Mouse (Mus musculus): ENCODE results near the gene Slc39a5. TPM values are rescaled to one million over a fixed set of nuclear protein-coding genes. Genes with fewer than 3 reads are reported as not detected.

Gene Slc39a5
- total RNA-seq (2014; rRNA removed) (2.4 and 3.2 TPM in 2 replicates), polyA plus RNA-seq (2012; rRNA removed) (2.0 and 8.9 TPM in 2 replicates)

DNA sequence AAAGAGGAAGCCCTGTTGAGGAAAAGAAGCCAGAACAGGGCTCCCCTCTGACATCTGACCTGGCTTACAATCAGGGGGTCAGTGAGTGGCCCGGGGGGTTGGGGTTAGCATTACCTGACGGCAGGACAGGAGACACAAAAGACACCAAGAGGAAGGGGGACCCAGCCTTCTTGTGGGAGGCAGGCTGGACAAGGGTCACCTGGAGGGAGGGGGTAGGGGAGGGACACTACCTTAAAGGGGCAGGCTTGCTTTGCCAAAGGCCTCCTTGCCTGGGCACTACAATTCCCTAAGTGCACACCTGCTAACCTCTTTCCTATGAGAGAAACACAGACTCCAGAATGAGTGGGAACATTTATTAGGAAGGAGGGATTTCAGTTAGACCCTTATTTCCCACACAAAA is at the start of gene Slc39a5:
Gene Slc39a5 (minus strand): TSS at position 174 of the 400 bp plus-strand sequence.
- DNase-seq (ENCODE audit: extremely low read depth, low read depth, low spot score), result no peak
- H3K4me1 ChIP-seq (ENCODE audit: control insufficient read depth, insufficient read depth, low read length), result peaks cover 5% of the 10 kb centered on the region; the same call in 1 of the 2 replicates
- H3K36me3 ChIP-seq (ENCODE audit: control insufficient read depth, insufficient read depth, low read length), result no peaks in the 10 kb centered on the region
- H3K4me3 ChIP-seq (ENCODE audit: insufficient read depth, low read depth, low read length), result no peak within 1 kb of the TSS
- 15% methylated on average over 2 of the region's 2 CpGs for WGBS
- no peaks in the 10 kb centered on the region for H3K27me3 ChIP-seq (ENCODE audit: control insufficient read depth, insufficient read depth, low read length)
- no peak within 1 kb of the TSS for H3K9ac ChIP-seq (ENCODE audit: low read depth, low read length)
- TF ChIP-seq POLR2A (IDR thresholded peaks at IDR 0.05; ENCODE audit: extremely low read depth, insufficient read depth, low read length), result no peak
- TF ChIP-seq CTCF (IDR thresholded peaks at IDR 0.05; ENCODE audit: low read depth, low read length), result no peak
- no peak within 1 kb of the TSS for H3K27ac ChIP-seq (replicated peaks; ENCODE audit: insufficient read depth, low read depth, low read length)
- no peaks in the 10 kb centered on the region for H3K79me2 ChIP-seq (ENCODE audit: control insufficient read depth, insufficient read depth, low read length)

- 71% methylated on average over 4 of the region's 4 CpGs for WGBS
- Histone ChIP-seq H3K9ac (ENCODE audit: low read depth, low read length) (0 out of 2 replicates have a peak overlapping the region, but pooled peaks have one; percentile 19), H3K36me3 (ENCODE audit: control insufficient read depth, insufficient read depth, low read length) (no peaks in the 10 kb centered on the region), H3K4me1 (ENCODE audit: control insufficient read depth, insufficient read depth, low read length) (no peaks in the 10 kb centered on the region), H3K27me3 (ENCODE audit: control insufficient read depth, insufficient read depth, low read length) (no peaks in the 10 kb centered on the region), H3K4me3 (ENCODE audit: insufficient read depth, low read depth, low read length) (no peak overlapping the region), H3K27ac (replicated peaks; ENCODE audit: insufficient read depth, low read depth, low read length) (peak overlapping the region; percentile 72), H3K79me2 (ENCODE audit: control insufficient read depth, insufficient read depth, low read length) (no peaks in the 10 kb centered on the region)
- no peak for DNase-seq (ENCODE audit: extremely low read depth, low read depth, low spot score)
- TF ChIP-seq POLR2A (IDR thresholded peaks at IDR 0.05; ENCODE audit: extremely low read depth, insufficient read depth, low read length) (no peak), CTCF (IDR thresholded peaks at IDR 0.05; ENCODE audit: low read depth, low read length) (no peak)
These were observed 44.4 kb upstream of the Slc39a5 start for GRCm38 (mm10) chr10:128445407-128445806.

GRCm38 (mm10) chr10:128444354-128444753 is 43.3 kb upstream of the Slc39a5 start:
- Histone ChIP-seq H3K9ac (ENCODE audit: low read depth, low read length) (no peak overlapping the region), H3K79me2 (ENCODE audit: control insufficient read depth, insufficient read depth, low read length) (no peaks in the 10 kb centered on the region), H3K4me3 (ENCODE audit: insufficient read depth, low read depth, low read length) (no peak overlapping the region), H3K27ac (replicated peaks; ENCODE audit: insufficient read depth, low read depth, low read length) (no peak overlapping the region), H3K27me3 (ENCODE audit: control insufficient read depth, insufficient read depth, low read length) (no peaks in the 10 kb centered on the region), H3K36me3 (ENCODE audit: control insufficient read depth, insufficient read depth, low read length) (no peaks in the 10 kb centered on the region), H3K4me1 (ENCODE audit: control insufficient read depth, insufficient read depth, low read length) (no peaks in the 10 kb centered on the region)
- WGBS, result 73% methylated on average over 6 of the region's 6 CpGs
- TF ChIP-seq POLR2A (IDR thresholded peaks at IDR 0.05; ENCODE audit: extremely low read depth, insufficient read depth, low read length) (no peak), CTCF (IDR thresholded peaks at IDR 0.05; ENCODE audit: low read depth, low read length) (no peak)
- DNase-seq (ENCODE audit: extremely low read depth, low read depth, low spot score), result no peak

DNA sequence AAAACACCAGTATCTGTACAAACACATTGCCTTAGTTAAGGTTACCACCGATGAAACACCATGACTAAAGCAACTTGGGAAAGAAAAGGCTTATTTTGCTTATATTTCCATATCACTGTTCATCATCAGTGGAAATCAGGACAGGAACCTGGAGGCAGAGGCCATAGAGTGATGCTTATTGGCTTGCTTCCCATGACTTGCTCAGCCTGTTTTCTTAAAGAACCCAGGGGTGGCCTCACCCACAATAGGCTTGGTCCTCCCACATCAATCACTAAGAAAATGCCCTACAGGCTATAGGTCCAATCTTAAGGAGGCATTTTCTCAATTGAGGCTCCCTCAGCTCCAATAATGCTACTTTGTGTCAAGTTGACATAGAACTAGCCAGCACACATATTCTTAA is 41.7 kb upstream of the Slc39a5 start:
- H3K4me3 ChIP-seq (ENCODE audit: insufficient read depth, low read depth, low read length), result no peak overlapping the region
- TF ChIP-seq CTCF (IDR thresholded peaks at IDR 0.05; ENCODE audit: low read depth, low read length), result no peak
- no peak for TF ChIP-seq POLR2A (IDR thresholded peaks at IDR 0.05; ENCODE audit: extremely low read depth, insufficient read depth, low read length)
- DNase-seq (ENCODE audit: extremely low read depth, low read depth, low spot score), result no peak
- H3K79me2 ChIP-seq (ENCODE audit: control insufficient read depth, insufficient read depth, low read length), result no peaks in the 10 kb centered on the region
- H3K36me3 ChIP-seq (ENCODE audit: control insufficient read depth, insufficient read depth, low read length), result peaks cover 3% of the 10 kb centered on the region; the same call in 1 of the 2 replicates
- no peak overlapping the region for H3K9ac ChIP-seq (ENCODE audit: low read depth, low read length)
- H3K27ac ChIP-seq (replicated peaks; ENCODE audit: insufficient read depth, low read depth, low read length), result no peak overlapping the region
- WGBS, result 86% methylated on average over 1 of the region's 1 CpGs
- H3K27me3 ChIP-seq (ENCODE audit: control insufficient read depth, insufficient read depth, low read length), result no peaks in the 10 kb centered on the region
- no peaks in the 10 kb centered on the region for H3K4me1 ChIP-seq (ENCODE audit: control insufficient read depth, insufficient read depth, low read length)

DNA sequence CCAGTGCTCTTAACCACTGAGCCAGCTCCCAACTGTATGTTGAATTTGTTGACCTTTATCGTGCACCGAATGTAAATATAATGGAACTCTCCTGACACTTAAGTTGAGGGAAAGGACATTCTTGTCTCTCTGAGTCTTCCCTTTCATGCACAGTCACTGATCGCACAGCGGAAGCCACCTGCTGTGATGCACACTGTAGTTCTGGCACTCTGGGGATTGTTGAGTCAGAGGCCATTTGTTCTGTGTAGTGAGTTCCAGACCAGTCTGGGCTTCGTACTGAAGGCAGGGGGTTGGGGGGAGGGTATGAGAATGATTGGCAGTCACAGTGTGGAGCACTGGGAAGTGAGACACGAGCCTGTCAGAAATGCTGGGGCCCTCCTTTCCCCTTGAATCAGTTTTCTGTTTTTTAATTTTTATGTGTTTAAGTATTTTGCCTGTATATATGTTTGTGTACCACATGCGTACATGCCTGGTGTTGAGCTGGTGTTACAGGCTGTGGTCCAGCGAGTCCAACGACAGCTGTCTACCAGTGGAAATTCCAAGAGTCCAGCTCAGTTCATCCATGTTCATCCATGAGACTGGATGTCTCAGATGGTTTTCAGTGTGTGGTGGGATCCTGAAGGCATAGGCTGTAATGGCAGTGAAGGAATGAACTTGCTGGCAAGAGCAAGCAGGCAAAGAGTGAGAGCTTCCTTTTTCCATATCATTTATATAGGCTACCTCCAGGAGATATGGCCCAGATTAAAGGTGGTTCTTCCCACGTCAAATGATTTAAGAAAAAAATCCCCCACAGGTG is 40.5 kb upstream of the Slc39a5 start:
- no peak overlapping the region for H3K4me3 ChIP-seq (ENCODE audit: insufficient read depth, low read depth, low read length)
- no peaks in the 10 kb centered on the region for H3K4me1 ChIP-seq (ENCODE audit: control insufficient read depth, insufficient read depth, low read length)
- no peak for DNase-seq (ENCODE audit: extremely low read depth, low read depth, low spot score)
- 89% methylated on average over 10 of the region's 10 CpGs for WGBS
- H3K79me2 ChIP-seq (ENCODE audit: control insufficient read depth, insufficient read depth, low read length), result no peaks in the 10 kb centered on the region
- H3K27me3 ChIP-seq (ENCODE audit: control insufficient read depth, insufficient read depth, low read length), result no peaks in the 10 kb centered on the region
- no peak overlapping the region for H3K27ac ChIP-seq (replicated peaks; ENCODE audit: insufficient read depth, low read depth, low read length)
- H3K36me3 ChIP-seq (ENCODE audit: control insufficient read depth, insufficient read depth, low read length), result peaks cover 7% of the 10 kb centered on the region
- TF ChIP-seq CTCF (IDR thresholded peaks at IDR 0.05; ENCODE audit: low read depth, low read length), result no peak
- no peak for TF ChIP-seq POLR2A (IDR thresholded peaks at IDR 0.05; ENCODE audit: extremely low read depth, insufficient read depth, low read length)
- H3K9ac ChIP-seq (ENCODE audit: low read depth, low read length), result no peak overlapping the region

DNA sequence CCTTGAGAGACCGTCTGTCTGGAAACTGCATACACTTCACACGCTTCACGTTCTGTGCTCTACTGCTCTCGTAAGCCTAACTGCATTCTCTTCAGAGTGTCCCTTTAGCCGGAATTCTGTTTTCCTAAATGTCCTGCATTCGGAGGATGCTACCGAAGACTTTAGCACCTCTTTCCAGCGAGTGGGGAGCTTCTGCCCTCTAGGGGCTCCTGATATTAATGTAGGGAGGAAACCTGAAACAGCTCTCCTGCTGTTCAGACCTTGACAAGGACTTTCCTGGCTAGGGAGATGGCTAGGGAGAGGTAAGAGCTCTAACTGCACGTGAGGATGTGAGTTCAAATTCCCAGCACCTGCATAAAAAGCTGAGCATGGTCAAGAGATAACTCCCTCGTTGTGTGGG is 39.4 kb upstream of the Slc39a5 start:
- no peaks in the 10 kb centered on the region for H3K79me2 ChIP-seq (ENCODE audit: control insufficient read depth, insufficient read depth, low read length)
- WGBS, result 61% methylated on average over 10 of the region's 10 CpGs
- 0 out of 2 replicates have a peak, but pooled peaks cover under 1% of the 10 kb centered on the region for H3K4me1 ChIP-seq (ENCODE audit: control insufficient read depth, insufficient read depth, low read length)
- H3K9ac ChIP-seq (ENCODE audit: low read depth, low read length), result no peak overlapping the region
- no peaks in the 10 kb centered on the region for H3K27me3 ChIP-seq (ENCODE audit: control insufficient read depth, insufficient read depth, low read length)
- no peak overlapping the region for H3K27ac ChIP-seq (replicated peaks; ENCODE audit: insufficient read depth, low read depth, low read length)
- TF ChIP-seq CTCF (IDR thresholded peaks at IDR 0.05; ENCODE audit: low read depth, low read length), result peak; percentile 26; the same call in 1 of the 2 replicates
- TF ChIP-seq POLR2A (IDR thresholded peaks at IDR 0.05; ENCODE audit: extremely low read depth, insufficient read depth, low read length), result no peak
- no peak overlapping the region for H3K4me3 ChIP-seq (ENCODE audit: insufficient read depth, low read depth, low read length)
- H3K36me3 ChIP-seq (ENCODE audit: control insufficient read depth, insufficient read depth, low read length), result peaks cover 7% of the 10 kb centered on the region
- no peak for DNase-seq (ENCODE audit: extremely low read depth, low read depth, low spot score)

Data from liver, adult 2 months (tissue).